Mouse (Mus musculus): ENCODE results near the gene Cchcr1.

DNA sequence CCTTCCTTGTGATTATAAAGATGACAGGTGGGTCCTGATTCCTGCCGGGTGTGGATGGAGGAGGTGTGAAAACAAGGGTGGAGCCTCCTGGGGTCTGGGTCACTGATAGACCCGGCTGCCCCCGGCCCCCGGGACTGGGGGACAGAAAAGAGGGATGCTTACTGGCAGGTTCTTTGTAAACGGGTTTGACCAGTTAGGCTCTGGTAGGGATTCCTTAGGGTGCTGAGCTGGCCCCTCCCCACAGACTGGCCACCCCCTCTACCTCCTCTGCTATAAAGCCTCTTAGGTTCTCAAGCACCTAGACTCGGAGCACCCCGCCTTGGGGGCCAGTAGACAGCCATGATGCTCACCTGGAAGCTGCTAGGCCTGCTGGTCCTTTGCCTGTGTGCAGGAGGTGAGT is 16.0 kb downstream of the Cchcr1 start, which contains the start of gene Psors1c2:
- TF ChIP-seq POLR2A (IDR thresholded peaks at IDR 0.05; ENCODE audit: low read depth, low read length), result no peak
- TF ChIP-seq CTCF (conservative IDR thresholded peaks at IDR 0.05; ENCODE audit: insufficient read depth, insufficient read length, low read depth, low read length), result no peak
